In genomic region chr5:73102342-73102989, GRCm38 (mm10) we compare ENCODE assay signal across 29 mouse cellular contexts.
DNase-seq lines count a peak whose midpoint lies in the region; ATAC-seq and TF ChIP-seq lines count a peak whose summit lies in the region.
"Had no signal": no experiment of that assay in that cellular context is flagged by ENCODE, and none has a peak within 500 bp of the region (broad histone marks: within the 10 kb centered on the region; RNA-seq: fewer than 3 reads in every experiment).

No protein-coding gene starts in this region.

- H3K9me3 ChIP-seq in kidney, embryonic 16.5 days (ENCODE audit: low read length) = no peaks in the 10 kb centered on the region
- no peaks in the 10 kb centered on the region for H3K9me3 ChIP-seq in neural tube, embryonic 13.5 days
- no peaks in the 10 kb centered on the region for H3K9me3 ChIP-seq in hindbrain, postnatal 0 days (ENCODE audit: low read length)
- H3K9me3 ChIP-seq in liver, postnatal 0 days (ENCODE audit: low read length) = no peaks in the 10 kb centered on the region
- H3K9me3 ChIP-seq: forebrain, embryonic 12.5 days; heart, embryonic 10.5 days; heart, embryonic 15.5 days; intestine, embryonic 15.5 days; limb, embryonic 12.5 days; midbrain, embryonic 12.5 days; neural tube, embryonic 12.5 days; stomach, embryonic 15.5 days had no signal

- no peak for DNase-seq in kidney, adult 11 months
- DNase-seq in neural tube, embryonic 10.5 days (ENCODE audit: extremely low spot score, low spot score) = no peak
- DNase-seq in hindbrain, postnatal 0 days (ENCODE audit: low spot score) = no peak
- DNase-seq in liver, postnatal 0 days = no peak
- DNase-seq: adrenal gland, postnatal 36 days; B cell, adult 2 months; cerebellum, adult 8-10 months; cerebellum, postnatal 25 days; forebrain, postnatal 0 days; gastrocnemius, postnatal 14 days; heart, adult 11 months; kidney, postnatal 10 days; layer of hippocampus, adult 9-11 months; lung, postnatal 36 days; right cerebral cortex, postnatal 14 days; thymus, postnatal 14 days had no signal

- no peak overlapping the region for H3K9ac ChIP-seq in kidney, embryonic 16.5 days (replicated peaks; ENCODE audit: low read length)
- H3K9ac ChIP-seq in neural tube, embryonic 13.5 days = no peak overlapping the region
- no peak overlapping the region for H3K9ac ChIP-seq in hindbrain, postnatal 0 days (replicated peaks; ENCODE audit: low read length)
- no peak overlapping the region for H3K9ac ChIP-seq in liver, postnatal 0 days (replicated peaks)
- H3K9ac ChIP-seq: forebrain, embryonic 12.5 days; forebrain, postnatal 0 days; heart, embryonic 15.5 days; intestine, embryonic 15.5 days; limb, embryonic 12.5 days; midbrain, embryonic 12.5 days; neural tube, embryonic 12.5 days; stomach, embryonic 15.5 days had no signal

- H3K27me3 ChIP-seq in kidney, embryonic 16.5 days (ENCODE audit: insufficient read depth, low read length) = no peaks in the 10 kb centered on the region
- H3K27me3 ChIP-seq in neural tube, embryonic 13.5 days = no peaks in the 10 kb centered on the region
- no peaks in the 10 kb centered on the region for H3K27me3 ChIP-seq in hindbrain, postnatal 0 days (ENCODE audit: insufficient read depth, low read length)
- no peaks in the 10 kb centered on the region for H3K27me3 ChIP-seq in liver, postnatal 0 days (ENCODE audit: insufficient read depth, low read length)
- H3K27me3 ChIP-seq: forebrain, embryonic 12.5 days; heart, embryonic 15.5 days; intestine, embryonic 15.5 days; limb, embryonic 12.5 days; midbrain, embryonic 12.5 days; neural tube, embryonic 12.5 days; stomach, embryonic 15.5 days had no signal

- peak; percentile 87 for ATAC-seq in kidney, embryonic 16.5 days (ENCODE audit: low FRiP score, low TSS enrichment)
- ATAC-seq in neural tube, embryonic 13.5 days (ENCODE audit: low read depth) = no peak
- ATAC-seq in hindbrain, postnatal 0 days = no peak
- ATAC-seq in liver, postnatal 0 days = no peak
- ATAC-seq: forebrain, postnatal 0 days; hindbrain, embryonic 16.5 days had no signal

- no peak overlapping the region for H3K27ac ChIP-seq in kidney, embryonic 16.5 days (ENCODE audit: low read length)
- 0 out of 2 replicates have a peak overlapping the region, but pooled peaks have one; percentile 0 for H3K27ac ChIP-seq in neural tube, embryonic 13.5 days (replicated peaks)
- H3K27ac ChIP-seq in embryonic fibroblast, embryonic 13.5 days (ENCODE audit: insufficient read depth, low read length) = peak overlapping the region; percentile 46
- no peak overlapping the region for H3K27ac ChIP-seq in hindbrain, postnatal 0 days
- H3K27ac ChIP-seq in liver, postnatal 0 days (ENCODE audit: low read depth) = no peak overlapping the region
- H3K27ac ChIP-seq: forebrain, embryonic 12.5 days; heart, embryonic 10.5 days; heart, embryonic 15.5 days; intestine, embryonic 15.5 days; limb, embryonic 12.5 days; midbrain, embryonic 12.5 days; neural tube, embryonic 12.5 days had no signal

- TF ChIP-seq CTCF in embryonic fibroblast, embryonic 13.5 days (IDR thresholded peaks at IDR 0.05; ENCODE audit: borderline replicate concordance, insufficient read depth, low read length) = no peak
- TF ChIP-seq CTCF in hindbrain, postnatal 0 days (IDR thresholded peaks at IDR 0.05; ENCODE audit: low read depth) = no peak
- TF ChIP-seq CTCF in liver, postnatal 0 days (IDR thresholded peaks at IDR 0.05; ENCODE audit: low read depth) = no peak

- WGBS in kidney, embryonic 16.5 days = 37% methylated on average over 10 of the region's 10 CpGs
- 68% methylated on average over 10 of the region's 10 CpGs for WGBS in neural tube, embryonic 13.5 days
- 78% methylated on average over 10 of the region's 10 CpGs for WGBS in hindbrain, postnatal 0 days
- 92% methylated on average over 10 of the region's 10 CpGs for WGBS in liver, postnatal 0 days (ENCODE audit: insufficient replicate concordance)

- no peak overlapping the region for H3K4me2 ChIP-seq in kidney, embryonic 16.5 days (replicated peaks; ENCODE audit: low read depth, low read length)
- H3K4me2 ChIP-seq in neural tube, embryonic 13.5 days = no peak overlapping the region
- no peak overlapping the region for H3K4me2 ChIP-seq in hindbrain, postnatal 0 days (ENCODE audit: low read depth, low read length)
- H3K4me2 ChIP-seq in liver, postnatal 0 days (ENCODE audit: low read depth, low read length) = no peak overlapping the region
- H3K4me2 ChIP-seq: forebrain, embryonic 12.5 days; heart, embryonic 15.5 days; intestine, embryonic 15.5 days; limb, embryonic 12.5 days; liver, embryonic 11.5 days; midbrain, embryonic 12.5 days; neural tube, embryonic 12.5 days; stomach, embryonic 15.5 days had no signal

- TF ChIP-seq EP300 in liver, postnatal 0 days (IDR thresholded peaks at IDR 0.05; ENCODE audit: low read depth) = no peak

- no peak for TF ChIP-seq POLR2A in embryonic fibroblast, embryonic 13.5 days (IDR thresholded peaks at IDR 0.05; ENCODE audit: low read depth, low read length)

- H3K36me3 ChIP-seq in kidney, embryonic 16.5 days (ENCODE audit: insufficient read depth, low read length) = peaks cover 29% of the 10 kb centered on the region; the same call in 1 of the 2 replicates
- peaks cover 74% of the 10 kb centered on the region for H3K36me3 ChIP-seq in neural tube, embryonic 13.5 days
- peaks cover 52% of the 10 kb centered on the region for H3K36me3 ChIP-seq in hindbrain, postnatal 0 days (ENCODE audit: insufficient read depth, low read length)
- H3K36me3 ChIP-seq in liver, postnatal 0 days (replicated peaks; ENCODE audit: insufficient read depth, low read length) = peaks cover 89% of the 10 kb centered on the region

- no peaks in the 10 kb centered on the region for H3K4me1 ChIP-seq in kidney, embryonic 16.5 days (ENCODE audit: insufficient read depth, low read length)
- H3K4me1 ChIP-seq in neural tube, embryonic 13.5 days (replicated peaks) = no peaks in the 10 kb centered on the region
- no peaks in the 10 kb centered on the region for H3K4me1 ChIP-seq in embryonic fibroblast, embryonic 13.5 days (ENCODE audit: control insufficient read depth, insufficient read depth, low read length)
- no peaks in the 10 kb centered on the region for H3K4me1 ChIP-seq in hindbrain, postnatal 0 days (ENCODE audit: insufficient read depth, low read length)
- no peaks in the 10 kb centered on the region for H3K4me1 ChIP-seq in liver, postnatal 0 days (ENCODE audit: insufficient read depth)
- H3K4me1 ChIP-seq: heart, embryonic 10.5 days; heart, embryonic 15.5 days; midbrain, embryonic 12.5 days; neural tube, embryonic 12.5 days; stomach, embryonic 15.5 days had no signal

- no peak overlapping the region for H3K4me3 ChIP-seq in kidney, embryonic 16.5 days (ENCODE audit: low read length)
- H3K4me3 ChIP-seq in neural tube, embryonic 13.5 days = no peak overlapping the region
- no peak overlapping the region for H3K4me3 ChIP-seq in embryonic fibroblast, embryonic 13.5 days (ENCODE audit: insufficient read depth, low read length)
- no peak overlapping the region for H3K4me3 ChIP-seq in hindbrain, postnatal 0 days (ENCODE audit: low read length)
- no peak overlapping the region for H3K4me3 ChIP-seq in liver, postnatal 0 days (ENCODE audit: low read depth, low read length)
- H3K4me3 ChIP-seq: forebrain, embryonic 12.5 days; heart, embryonic 10.5 days; heart, embryonic 15.5 days; intestine, embryonic 15.5 days; limb, embryonic 12.5 days; midbrain, embryonic 12.5 days; neural tube, embryonic 12.5 days; stomach, embryonic 15.5 days had no signal

Comparison
In these comparisons a context has a peak if more than half of its experiments do, and no peak if none do; other contexts are left out.
1. H3K27ac ChIP-seq: peak in neural tube, embryonic 13.5 days (single experiment) and embryonic fibroblast, embryonic 13.5 days (single experiment); none in kidney, embryonic 16.5 days (single experiment), hindbrain, postnatal 0 days (single experiment) and liver, postnatal 0 days (single experiment).